Mouse (Mus musculus): ENCODE results near the gene Retn.

DNA sequence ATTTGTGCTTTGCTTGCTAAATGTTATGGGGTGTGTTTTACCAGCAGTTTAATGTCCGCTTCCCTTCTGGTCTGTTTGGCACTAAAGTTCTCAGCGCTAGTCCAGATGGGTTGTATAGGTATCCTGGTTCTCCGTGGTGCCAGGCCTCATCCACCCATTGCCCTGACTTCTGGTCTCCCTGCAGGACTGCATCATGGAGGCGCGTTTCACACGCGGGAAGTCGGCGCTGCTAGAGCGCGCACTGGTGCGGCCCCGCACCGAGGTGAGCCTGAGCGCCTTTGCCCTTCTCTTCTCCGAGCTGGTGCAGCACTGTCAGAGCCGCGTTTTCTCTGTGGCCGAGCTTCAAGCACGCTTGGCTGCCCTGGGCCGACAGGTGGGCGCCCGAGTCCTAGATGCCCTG, 23.3 kb downstream of the Retn start:
- TF ChIP-seq CTCF (conservative IDR thresholded peaks at IDR 0.05; ENCODE audit: low read length) (no peak), POU5F1 (IDR thresholded peaks at IDR 0.05; ENCODE audit: borderline replicate concordance, low read length) (no peak)

Data from E14TG2a.4 (cell line).